29 mouse cellular contexts compared by ENCODE assay signal in the genomic region with DNA sequence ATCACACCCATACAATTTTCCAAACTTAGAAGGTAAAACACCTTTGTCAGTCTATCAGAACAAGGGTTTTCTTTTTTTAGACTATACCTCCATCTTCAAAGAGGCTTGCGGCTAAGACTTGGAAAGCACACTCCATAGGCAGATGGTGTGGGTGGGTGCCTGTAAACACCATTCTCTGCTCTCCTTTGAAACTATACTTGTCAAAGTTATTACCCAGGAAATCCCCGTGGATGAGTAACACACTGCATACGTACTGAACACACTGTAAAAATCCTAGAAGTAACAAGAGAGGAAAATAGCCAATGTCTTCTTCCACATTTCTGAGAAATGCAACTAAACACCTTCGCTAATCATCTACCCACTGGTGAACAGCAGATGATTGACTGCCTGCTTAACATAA.
DNase-seq lines count a peak whose midpoint lies in the region; ATAC-seq and TF ChIP-seq lines count a peak whose summit lies in the region.
"Had no signal": no experiment of that assay in that cellular context is flagged by ENCODE, and none has a peak within 500 bp of the region (broad histone marks: within the 10 kb centered on the region; RNA-seq: fewer than 3 reads in every experiment).

No protein-coding gene starts in this region.

- no peaks in the 10 kb centered on the region for H3K27me3 ChIP-seq in forebrain, embryonic 15.5 days
- H3K27me3 ChIP-seq in forebrain, embryonic 10.5 days (ENCODE audit: poor library complexity, severe bottlenecking): no peaks in the 10 kb centered on the region
- H3K27me3 ChIP-seq in forebrain, postnatal 0 days (ENCODE audit: insufficient read depth, low read length): no peaks in the 10 kb centered on the region
- H3K27me3 ChIP-seq: embryonic facial prominence, embryonic 15.5 days; heart, embryonic 12.5 days; hindbrain, embryonic 13.5 days; liver, embryonic 12.5 days; neural tube, embryonic 12.5 days had no signal

- no peak for TF ChIP-seq CTCF in forebrain, postnatal 0 days (IDR thresholded peaks at IDR 0.05; ENCODE audit: low read depth)

- DNase-seq in forebrain, embryonic 10.5 days (ENCODE audit: extremely low spot score, low spot score): no peak
- peak; percentile 44 for DNase-seq in right cerebral cortex, adult 18-20 months
- no peak for DNase-seq in right cerebral cortex, postnatal 14 days
- peak; percentile 26 for DNase-seq in forebrain, postnatal 0 days
- DNase-seq in kidney, adult 9 months: no peak
- no peak for DNase-seq in kidney, adult 18-20 months
- DNase-seq: adrenal gland, postnatal 10 days; cerebellum, postnatal 14 days; heart, adult 2 months; heart, postnatal 4 days; kidney, postnatal 25 days; liver, postnatal 0 days; lung, postnatal 36 days; thymus, adult 2 months; thymus, postnatal 36 days had no signal

- no peaks in the 10 kb centered on the region for H3K4me1 ChIP-seq in forebrain, embryonic 15.5 days
- H3K4me1 ChIP-seq in forebrain, embryonic 10.5 days: no peaks in the 10 kb centered on the region
- no peaks in the 10 kb centered on the region for H3K4me1 ChIP-seq in forebrain, postnatal 0 days (ENCODE audit: insufficient read depth)
- H3K4me1 ChIP-seq: embryonic facial prominence, embryonic 10.5 days; embryonic facial prominence, embryonic 15.5 days; heart, embryonic 12.5 days; hindbrain, embryonic 13.5 days; liver, embryonic 12.5 days; neural tube, embryonic 12.5 days had no signal

- no peak overlapping the region for H3K4me2 ChIP-seq in forebrain, embryonic 15.5 days (replicated peaks)
- H3K4me2 ChIP-seq in forebrain, postnatal 0 days (ENCODE audit: low read depth): no peak overlapping the region
- H3K4me2 ChIP-seq: embryonic facial prominence, embryonic 15.5 days; heart, embryonic 12.5 days; hindbrain, embryonic 13.5 days; liver, embryonic 12.5 days; midbrain, embryonic 11.5 days; neural tube, embryonic 12.5 days had no signal

- 64% methylated on average over 4 of the region's 4 CpGs for WGBS in forebrain, embryonic 15.5 days
- 93% methylated on average over 4 of the region's 4 CpGs for WGBS in forebrain, embryonic 10.5 days
- WGBS in forebrain, postnatal 0 days: 65% methylated on average over 4 of the region's 4 CpGs

- no peak overlapping the region for H3K4me3 ChIP-seq in forebrain, embryonic 15.5 days
- no peak overlapping the region for H3K4me3 ChIP-seq in forebrain, embryonic 10.5 days
- H3K4me3 ChIP-seq in forebrain, postnatal 0 days (ENCODE audit: low read depth, low read length): no peak overlapping the region
- H3K4me3 ChIP-seq: embryonic facial prominence, embryonic 10.5 days; embryonic facial prominence, embryonic 15.5 days; heart, adult 2 months; heart, embryonic 12.5 days; hindbrain, embryonic 13.5 days; layer of hippocampus, adult 2 months; liver, embryonic 12.5 days; myocyte; neural tube, embryonic 12.5 days had no signal

- H3K9ac ChIP-seq in forebrain, embryonic 15.5 days (replicated peaks): no peak overlapping the region
- no peak overlapping the region for H3K9ac ChIP-seq in forebrain, postnatal 0 days
- H3K9ac ChIP-seq: embryonic facial prominence, embryonic 15.5 days; heart, embryonic 12.5 days; hindbrain, embryonic 13.5 days; liver, embryonic 12.5 days; liver, postnatal 0 days; neural tube, embryonic 12.5 days had no signal

- peak; percentile 80 for ATAC-seq in forebrain, embryonic 15.5 days (replicated peaks)
- peak; percentile 38; the same call in 1 of the 2 replicates for ATAC-seq in forebrain, postnatal 0 days
- ATAC-seq: intestine, embryonic 16.5 days; liver, embryonic 12.5 days; liver, postnatal 0 days; midbrain, embryonic 16.5 days; Patski had no signal

- no peaks in the 10 kb centered on the region for H3K36me3 ChIP-seq in forebrain, embryonic 15.5 days
- no peaks in the 10 kb centered on the region for H3K36me3 ChIP-seq in forebrain, embryonic 10.5 days (replicated peaks)
- no peaks in the 10 kb centered on the region for H3K36me3 ChIP-seq in forebrain, postnatal 0 days (ENCODE audit: insufficient read depth)
- H3K36me3 ChIP-seq: embryonic facial prominence, embryonic 10.5 days; embryonic facial prominence, embryonic 15.5 days; heart, embryonic 12.5 days; hindbrain, embryonic 13.5 days; liver, embryonic 12.5 days; neural tube, embryonic 12.5 days had no signal

- no peak overlapping the region for H3K27ac ChIP-seq in forebrain, embryonic 15.5 days (replicated peaks)
- no peak overlapping the region for H3K27ac ChIP-seq in forebrain, embryonic 10.5 days
- no peak overlapping the region for H3K27ac ChIP-seq in forebrain, postnatal 0 days (ENCODE audit: low read depth, low read length)
- H3K27ac ChIP-seq: embryonic facial prominence, embryonic 10.5 days; embryonic facial prominence, embryonic 15.5 days; heart, adult 2 months; hindbrain, embryonic 13.5 days; layer of hippocampus, adult 2 months; liver, embryonic 12.5 days; neural tube, embryonic 12.5 days; stomach, postnatal 0 days had no signal

- H3K9me3 ChIP-seq in forebrain, embryonic 15.5 days: no peaks in the 10 kb centered on the region
- no peaks in the 10 kb centered on the region for H3K9me3 ChIP-seq in forebrain, embryonic 10.5 days
- no peaks in the 10 kb centered on the region for H3K9me3 ChIP-seq in forebrain, postnatal 0 days (ENCODE audit: low read length)
- H3K9me3 ChIP-seq: embryonic facial prominence, embryonic 10.5 days; embryonic facial prominence, embryonic 15.5 days; heart, embryonic 12.5 days; hindbrain, embryonic 13.5 days; liver, embryonic 12.5 days; neural tube, embryonic 12.5 days had no signal

Comparison
In these comparisons a context has a peak if more than half of its experiments do, and no peak if none do; other contexts are left out.
1. DNase-seq: peak in right cerebral cortex, adult 18-20 months (single experiment) and forebrain, postnatal 0 days (single experiment); none in forebrain, embryonic 10.5 days (single experiment), right cerebral cortex, postnatal 14 days (single experiment), kidney, adult 9 months (single experiment) and kidney, adult 18-20 months (single experiment).